Mouse (Mus musculus): ENCODE measurements at regions not wholly inside any gene's neighbourhood (a gene's known extent, or its start where the extent isn't known, plus 50 kb on each side); places are given as distances from the start of the nearest gene placed in this dataset.

DNA sequence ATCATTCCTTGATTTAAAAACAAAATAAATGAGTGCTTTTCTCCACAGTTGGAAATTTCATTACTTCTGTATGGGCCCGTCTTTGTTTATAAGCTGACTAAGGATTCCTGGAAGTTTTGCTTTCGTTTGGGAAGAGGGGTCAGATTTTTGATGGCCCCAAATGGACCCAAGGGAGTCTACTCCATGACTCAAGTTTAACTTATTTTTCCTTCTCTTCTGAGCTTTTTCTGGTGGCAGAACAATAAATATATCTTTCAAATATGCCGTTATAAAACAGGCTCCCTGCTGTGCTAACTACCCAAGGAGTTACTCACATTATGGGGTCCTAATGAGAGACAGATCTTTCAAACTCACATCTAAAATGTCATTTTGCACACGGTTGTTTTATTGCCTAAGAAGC, 187.4 kb upstream of the BC052040 start:
- no peak for ATAC-seq
- WGBS = 50% methylated on average over 4 of the region's 4 CpGs

GRCm38 (mm10) chr2:115398550-115398949, 183.0 kb upstream of the BC052040 start:
- H3K4me2 ChIP-seq (ENCODE audit: low read length) = no peak overlapping the region
- no peaks in the 10 kb centered on the region for H3K4me1 ChIP-seq (ENCODE audit: control insufficient read depth, insufficient read depth, low read depth, low read length)
- H3K9me3 ChIP-seq (ENCODE audit: control insufficient read depth, low read length) = no peaks in the 10 kb centered on the region
- H3K27ac ChIP-seq (ENCODE audit: low read depth, low read length) = no peak overlapping the region
- no peaks in the 10 kb centered on the region for H3K27me3 ChIP-seq (replicated peaks; ENCODE audit: control insufficient read depth, insufficient read depth, low read length)
- no peaks in the 10 kb centered on the region for H3K36me3 ChIP-seq (ENCODE audit: control insufficient read depth, insufficient read depth, low read length)
- no peak overlapping the region for H3K4me3 ChIP-seq (ENCODE audit: low read length)
- 80% methylated on average over 4 of the region's 4 CpGs for WGBS
- no peak for ATAC-seq
- H3K9ac ChIP-seq (ENCODE audit: low read depth, low read length) = no peak overlapping the region

More for the DNA sequence above, 187.4 kb upstream of the BC052040 start:
- H3K27me3 ChIP-seq (replicated peaks; ENCODE audit: control insufficient read depth, insufficient read depth, low read length) = no peaks in the 10 kb centered on the region
- H3K27ac ChIP-seq (ENCODE audit: low read depth, low read length) = no peak overlapping the region
- H3K9me3 ChIP-seq (ENCODE audit: control insufficient read depth, low read length) = no peaks in the 10 kb centered on the region
- no peak overlapping the region for H3K4me2 ChIP-seq (ENCODE audit: low read length)
- no peak overlapping the region for H3K4me3 ChIP-seq (ENCODE audit: low read length)
- no peak overlapping the region for H3K9ac ChIP-seq (ENCODE audit: low read depth, low read length)
- H3K36me3 ChIP-seq (ENCODE audit: control insufficient read depth, insufficient read depth, low read length) = no peaks in the 10 kb centered on the region
- H3K4me1 ChIP-seq (ENCODE audit: control insufficient read depth, insufficient read depth, low read depth, low read length) = no peaks in the 10 kb centered on the region

DNA sequence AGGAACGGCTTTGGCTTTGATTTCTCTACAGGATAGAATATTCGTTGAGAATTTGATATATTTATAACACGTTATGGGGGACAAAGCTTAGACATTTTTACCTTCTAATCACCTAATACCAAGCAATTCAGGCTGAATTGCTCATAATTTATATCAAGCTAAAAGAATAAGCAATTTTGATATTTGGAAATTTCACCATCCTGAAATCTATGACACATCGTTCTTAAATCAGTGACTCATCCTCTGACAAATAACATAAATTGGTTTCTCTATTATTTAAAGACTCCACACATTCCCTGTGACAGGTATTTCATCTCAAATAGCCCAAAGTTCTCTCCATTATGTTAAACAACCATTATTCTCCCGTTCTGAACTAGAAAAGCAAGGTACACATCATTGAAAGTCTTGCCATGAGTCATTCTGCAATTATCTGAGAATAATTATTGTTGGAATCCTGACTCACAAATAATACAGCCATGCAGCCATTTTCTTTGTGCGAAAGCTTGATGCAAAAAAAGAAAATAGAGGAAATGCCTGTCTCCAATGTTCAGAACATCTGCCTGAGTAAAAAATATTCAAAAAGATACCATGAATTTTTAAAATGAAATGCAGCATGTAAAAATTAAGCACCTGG, 182.3 kb upstream of the BC052040 start:
- H3K36me3 ChIP-seq (ENCODE audit: control insufficient read depth, insufficient read depth, low read length) = no peaks in the 10 kb centered on the region
- no peak overlapping the region for H3K4me3 ChIP-seq (ENCODE audit: low read length)
- H3K9me3 ChIP-seq (ENCODE audit: control insufficient read depth, low read length) = no peaks in the 10 kb centered on the region
- no peak overlapping the region for H3K4me2 ChIP-seq (ENCODE audit: low read length)
- H3K4me1 ChIP-seq (ENCODE audit: control insufficient read depth, insufficient read depth, low read depth, low read length) = no peaks in the 10 kb centered on the region
- H3K9ac ChIP-seq (ENCODE audit: low read depth, low read length) = no peak overlapping the region
- ATAC-seq = no peak
- no peaks in the 10 kb centered on the region for H3K27me3 ChIP-seq (replicated peaks; ENCODE audit: control insufficient read depth, insufficient read depth, low read length)
- no peak overlapping the region for H3K27ac ChIP-seq (ENCODE audit: low read depth, low read length)
- 86% methylated on average over 6 of the region's 6 CpGs for WGBS

DNA sequence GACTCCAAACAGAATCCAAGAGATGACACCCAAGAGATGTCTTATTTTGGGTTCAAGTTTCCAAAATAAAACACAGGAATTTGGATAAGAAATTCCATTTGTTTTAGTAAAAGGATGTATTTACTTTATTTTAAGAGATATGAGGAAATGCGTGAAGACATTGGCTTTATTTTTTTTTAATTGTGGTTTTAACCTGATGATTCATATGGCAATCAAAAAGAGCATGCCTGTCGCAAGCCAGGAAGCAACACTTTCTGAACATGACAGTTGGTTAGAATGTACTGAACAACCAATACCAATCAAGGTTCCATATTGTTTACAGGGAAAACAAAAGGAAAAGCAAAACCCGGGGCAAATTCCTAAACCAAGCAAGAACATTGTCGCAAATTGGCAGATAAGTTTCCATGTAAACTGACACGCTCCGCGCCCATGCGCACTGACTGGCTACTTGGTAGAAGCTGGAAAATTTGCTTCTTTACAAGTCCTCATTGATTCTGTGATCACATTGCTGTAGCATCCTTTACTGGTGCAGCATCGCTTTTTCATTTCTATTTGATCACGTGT, 181.4 kb upstream of the BC052040 start:
- no peak overlapping the region for H3K4me3 ChIP-seq (ENCODE audit: low read length)
- H3K9ac ChIP-seq (ENCODE audit: low read depth, low read length) = no peak overlapping the region
- H3K27me3 ChIP-seq (replicated peaks; ENCODE audit: control insufficient read depth, insufficient read depth, low read length) = no peaks in the 10 kb centered on the region
- no peaks in the 10 kb centered on the region for H3K4me1 ChIP-seq (ENCODE audit: control insufficient read depth, insufficient read depth, low read depth, low read length)
- H3K4me2 ChIP-seq (ENCODE audit: low read length) = no peak overlapping the region
- no peak overlapping the region for H3K27ac ChIP-seq (ENCODE audit: low read depth, low read length)
- no peaks in the 10 kb centered on the region for H3K9me3 ChIP-seq (ENCODE audit: control insufficient read depth, low read length)
- WGBS = 92% methylated on average over 10 of the region's 10 CpGs
- H3K36me3 ChIP-seq (ENCODE audit: control insufficient read depth, insufficient read depth, low read length) = no peaks in the 10 kb centered on the region
- ATAC-seq = no peak

- no peak overlapping the region for H3K27ac ChIP-seq (ENCODE audit: low read depth, low read length)
- H3K9me3 ChIP-seq (ENCODE audit: control insufficient read depth, low read length) = no peaks in the 10 kb centered on the region
- no peaks in the 10 kb centered on the region for H3K4me1 ChIP-seq (ENCODE audit: control insufficient read depth, insufficient read depth, low read depth, low read length)
- no peaks in the 10 kb centered on the region for H3K36me3 ChIP-seq (ENCODE audit: control insufficient read depth, insufficient read depth, low read length)
- no peak for ATAC-seq
- H3K27me3 ChIP-seq (replicated peaks; ENCODE audit: control insufficient read depth, insufficient read depth, low read length) = no peaks in the 10 kb centered on the region
- H3K4me3 ChIP-seq (ENCODE audit: low read length) = no peak overlapping the region
- H3K4me2 ChIP-seq (ENCODE audit: low read length) = no peak overlapping the region
- 70% methylated on average over 2 of the region's 2 CpGs for WGBS
- no peak overlapping the region for H3K9ac ChIP-seq (ENCODE audit: low read depth, low read length)
Measured at GRCm38 (mm10) chr2:115402246-115402645, 179.3 kb upstream of the BC052040 start.

DNA sequence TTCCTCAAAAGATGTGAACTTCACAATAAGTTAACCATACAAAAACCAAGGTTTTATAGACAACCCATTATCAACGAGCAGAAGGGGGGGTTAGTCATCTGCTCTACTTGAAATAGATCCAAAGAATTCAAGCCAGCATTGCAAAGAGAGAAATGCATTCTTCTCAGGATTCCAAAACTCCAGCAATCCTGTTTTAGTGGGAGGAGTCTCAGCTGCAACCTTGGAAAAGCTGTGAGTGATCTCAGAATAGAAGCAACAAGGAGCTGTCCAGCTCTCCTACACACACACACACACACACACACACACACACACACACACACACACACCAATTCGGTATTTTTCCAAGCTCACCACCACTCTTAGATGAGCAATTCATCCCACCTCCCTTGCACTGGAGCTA, 149.0 kb upstream of the BC052040 start:
- no peak for ATAC-seq
- no peaks in the 10 kb centered on the region for H3K9me3 ChIP-seq (ENCODE audit: control insufficient read depth, low read length)
- H3K9ac ChIP-seq (ENCODE audit: low read depth, low read length) = no peak overlapping the region
- no peaks in the 10 kb centered on the region for H3K4me1 ChIP-seq (ENCODE audit: control insufficient read depth, insufficient read depth, low read depth, low read length)
- H3K4me2 ChIP-seq (ENCODE audit: low read length) = no peak overlapping the region
- H3K27ac ChIP-seq (ENCODE audit: low read depth, low read length) = no peak overlapping the region
- no peaks in the 10 kb centered on the region for H3K36me3 ChIP-seq (ENCODE audit: control insufficient read depth, insufficient read depth, low read length)
- 49% methylated on average over 2 of the region's 2 CpGs for WGBS
- H3K4me3 ChIP-seq (ENCODE audit: low read length) = no peak overlapping the region
- H3K27me3 ChIP-seq (replicated peaks; ENCODE audit: control insufficient read depth, insufficient read depth, low read length) = no peaks in the 10 kb centered on the region

- no peak overlapping the region for H3K27ac ChIP-seq (ENCODE audit: low read depth, low read length)
- H3K4me3 ChIP-seq (ENCODE audit: low read length) = no peak overlapping the region
- H3K9me3 ChIP-seq (ENCODE audit: control insufficient read depth, low read length) = no peaks in the 10 kb centered on the region
- no peak overlapping the region for H3K9ac ChIP-seq (ENCODE audit: low read depth, low read length)
- no peaks in the 10 kb centered on the region for H3K36me3 ChIP-seq (ENCODE audit: control insufficient read depth, insufficient read depth, low read length)
- no peak for ATAC-seq
- H3K4me1 ChIP-seq (ENCODE audit: control insufficient read depth, insufficient read depth, low read depth, low read length) = no peaks in the 10 kb centered on the region
- H3K27me3 ChIP-seq (replicated peaks; ENCODE audit: control insufficient read depth, insufficient read depth, low read length) = no peaks in the 10 kb centered on the region
- 7% methylated on average over 1 of the region's 1 CpGs for WGBS
- no peak overlapping the region for H3K4me2 ChIP-seq (ENCODE audit: low read length)
Measured at GRCm38 (mm10) chr2:115441100-115441499, 140.4 kb upstream of the BC052040 start.

- WGBS = 95% methylated on average over 6 of the region's 6 CpGs
- Histone ChIP-seq H3K36me3 (ENCODE audit: control insufficient read depth, insufficient read depth, low read length) (no peaks in the 10 kb centered on the region), H3K27me3 (replicated peaks; ENCODE audit: control insufficient read depth, insufficient read depth, low read length) (no peaks in the 10 kb centered on the region), H3K4me2 (ENCODE audit: low read length) (no peak overlapping the region), H3K27ac (ENCODE audit: low read depth, low read length) (no peak overlapping the region), H3K9me3 (ENCODE audit: control insufficient read depth, low read length) (no peaks in the 10 kb centered on the region), H3K4me3 (ENCODE audit: low read length) (no peak overlapping the region), H3K4me1 (ENCODE audit: control insufficient read depth, insufficient read depth, low read depth, low read length) (no peaks in the 10 kb centered on the region), H3K9ac (ENCODE audit: low read depth, low read length) (no peak overlapping the region)
- no peak for ATAC-seq
Measured at GRCm38 (mm10) chr2:115449783-115450483, 131.6 kb upstream of the BC052040 start.

- 37% methylated on average over 6 of the region's 6 CpGs for WGBS
- Histone ChIP-seq H3K36me3 (ENCODE audit: control insufficient read depth, insufficient read depth, low read length) (no peaks in the 10 kb centered on the region), H3K4me3 (ENCODE audit: low read length) (no peak overlapping the region), H3K27me3 (replicated peaks; ENCODE audit: control insufficient read depth, insufficient read depth, low read length) (no peaks in the 10 kb centered on the region), H3K4me1 (ENCODE audit: control insufficient read depth, insufficient read depth, low read depth, low read length) (no peaks in the 10 kb centered on the region), H3K27ac (ENCODE audit: low read depth, low read length) (no peak overlapping the region), H3K4me2 (ENCODE audit: low read length) (no peak overlapping the region), H3K9me3 (ENCODE audit: control insufficient read depth, low read length) (no peaks in the 10 kb centered on the region), H3K9ac (ENCODE audit: low read depth, low read length) (no peak overlapping the region)
- ATAC-seq = no peak
Measured at GRCm38 (mm10) chr2:115455593-115455992, 125.9 kb upstream of the BC052040 start.
